Mouse (Mus musculus) lung, postnatal 36 days (tissue): ENCODE results near the gene Zfp280d.
A peak's percentile ranks its signal among the peaks of the same experiment; 100 is the strongest.

Source experiments
- DNase-seq: peaks from one replicate; pipeline ENCODE4 v3.0.0; 2022; ENCODE audit warnings: mixed read lengths

The Zfp280d gene

DNA sequence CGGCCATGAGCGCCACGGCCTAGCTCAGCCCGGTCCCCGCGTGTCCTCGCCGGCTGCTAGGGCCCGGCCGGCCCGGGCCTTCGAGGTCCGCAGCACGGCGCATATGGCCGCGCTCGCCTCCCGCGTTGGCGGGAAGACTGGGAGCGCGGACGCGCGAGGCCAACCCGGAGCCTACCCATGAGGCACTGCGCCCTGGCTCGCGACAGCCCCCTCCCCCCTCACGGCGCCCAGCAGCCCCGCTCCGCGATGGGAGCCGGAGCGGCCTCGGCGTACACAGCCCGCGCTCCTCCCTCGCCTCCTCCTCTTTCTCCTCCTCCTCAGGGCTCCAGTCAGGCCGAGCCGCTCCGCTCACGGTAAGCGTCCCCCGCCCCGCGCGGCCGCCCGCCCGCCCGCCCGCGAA is at the start of gene Zfp280d:
Gene Zfp280d, plus strand, starts transcription at position 184 of the 400 bp plus-strand sequence.
- DNase-seq, result peak; percentile 96

DNA sequence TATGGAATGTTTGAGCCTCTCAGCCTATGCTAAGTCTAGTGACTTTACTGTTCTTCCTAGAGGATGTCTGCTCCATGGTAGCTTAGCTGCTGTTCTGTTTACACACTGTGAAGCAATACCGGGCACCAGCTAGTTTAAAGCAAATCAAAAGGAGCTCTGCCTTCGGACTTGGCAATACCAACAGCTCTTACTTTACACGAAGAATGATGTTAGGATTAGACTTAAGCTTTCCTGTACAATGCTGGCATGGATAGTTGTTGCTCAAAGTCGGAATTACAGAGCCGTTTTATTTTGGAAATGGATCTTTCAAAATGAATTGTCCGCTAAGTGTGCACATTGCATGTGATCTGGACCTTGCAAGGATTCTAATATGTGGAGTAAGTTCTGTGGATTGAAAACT is 48.1 kb upstream of the Zfp280d start:
- DNase-seq, result peak; percentile 6

- DNase-seq, result no peak
Measured at GRCm38 (mm10) chr9:72252656-72253055, 22.0 kb upstream of the Zfp280d start.

- peak; percentile 58 for DNase-seq
Measured at GRCm38 (mm10) chr9:72255227-72255626, 19.4 kb upstream of the Zfp280d start.

DNA sequence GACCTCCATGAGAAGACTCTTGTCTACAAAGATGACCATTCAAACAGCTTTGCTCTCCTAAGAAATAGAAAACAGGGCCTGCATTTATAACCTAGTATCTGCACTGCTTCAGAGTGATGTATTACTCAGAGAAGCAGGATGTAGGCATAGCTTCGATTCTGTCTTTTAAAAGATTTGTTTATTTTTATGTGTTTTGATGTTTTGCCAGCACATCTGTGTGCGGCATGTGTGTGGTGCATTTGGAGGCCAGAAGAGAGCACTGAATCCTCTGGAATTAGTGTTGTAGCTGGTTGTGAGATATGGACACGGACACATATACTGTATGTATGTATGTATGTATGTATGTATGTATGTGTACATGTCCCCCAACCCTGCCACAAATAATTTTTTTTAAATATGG is 18.0 kb upstream of the Zfp280d start:
- no peak for DNase-seq

GRCm38 (mm10) chr9:72260337-72260736 is 14.3 kb upstream of the Zfp280d start:
- peak; percentile 79 for DNase-seq

- DNase-seq, result no peak
Measured at GRCm38 (mm10) chr9:72264859-72265258, 9.8 kb upstream of the Zfp280d start.

DNA sequence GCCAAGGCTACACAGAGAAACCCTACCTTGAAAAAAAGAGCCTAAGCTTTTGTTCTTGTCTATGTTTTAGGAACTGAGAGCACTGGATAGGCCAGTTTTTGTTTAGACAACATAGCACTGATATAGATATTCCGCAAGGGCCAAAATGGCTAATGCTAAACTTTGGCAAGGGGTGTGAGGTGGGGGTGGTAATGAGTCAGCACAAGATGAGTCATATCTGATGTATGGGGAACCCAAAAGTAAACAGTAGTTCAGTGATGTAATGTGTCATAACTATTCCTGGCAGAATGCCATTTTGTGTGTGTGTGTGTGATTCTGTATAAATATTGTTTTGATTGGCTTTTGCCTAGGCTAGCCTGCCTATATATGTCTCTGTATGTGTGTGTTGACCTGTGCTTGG is 4.5 kb upstream of the Zfp280d start:
- DNase-seq, result no peak

- DNase-seq, result no peak
Measured at GRCm38 (mm10) chr9:72273646-72274410, 832 bp upstream of the Zfp280d start.

DNA sequence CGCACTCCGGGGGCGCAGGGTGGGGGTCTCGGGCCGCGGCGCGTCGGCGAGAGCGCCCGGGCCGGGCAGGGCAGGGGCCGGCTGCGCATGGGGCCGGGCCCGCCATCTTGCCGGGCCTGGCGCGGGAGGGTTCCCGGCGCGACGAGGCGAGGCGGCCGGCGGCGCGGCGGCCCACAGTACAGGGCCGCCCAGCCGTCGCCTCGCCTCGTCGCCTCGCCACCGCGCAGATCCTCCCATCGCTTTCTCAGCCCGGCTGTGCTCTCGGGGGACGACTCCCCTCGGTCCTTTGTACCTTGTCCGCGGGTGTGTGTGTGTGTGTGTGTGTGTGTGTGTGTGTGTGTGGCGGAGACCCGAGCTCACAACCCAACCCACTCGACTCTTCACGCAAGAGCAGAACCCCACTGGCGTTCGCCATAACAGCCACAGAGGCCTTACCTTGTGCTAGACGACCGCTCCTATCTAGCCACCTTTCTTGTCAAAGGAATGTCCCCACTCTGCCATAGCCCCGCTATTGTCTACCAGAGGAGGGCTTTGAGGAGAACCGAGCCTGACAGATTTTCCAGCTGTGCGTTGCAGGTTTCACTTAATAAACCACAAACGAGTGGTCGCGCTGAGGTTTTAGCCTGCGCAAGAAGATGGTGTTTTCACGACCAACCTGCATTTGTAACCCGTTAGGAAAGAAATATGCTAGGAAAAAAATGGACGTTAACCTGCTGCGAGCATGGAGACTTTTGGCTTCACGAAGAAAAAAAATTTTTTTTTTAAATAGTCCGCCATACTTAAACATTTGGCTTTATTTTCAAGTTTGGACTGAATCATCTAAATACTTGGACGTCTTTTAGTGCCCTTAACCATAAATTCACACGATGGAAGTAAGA is 680 bp downstream of the Zfp280d start:
- peak; percentile 54 for DNase-seq

GRCm38 (mm10) chr9:72275979-72276500 is 1.4 kb downstream of the Zfp280d start:
- DNase-seq, result no peak

DNA sequence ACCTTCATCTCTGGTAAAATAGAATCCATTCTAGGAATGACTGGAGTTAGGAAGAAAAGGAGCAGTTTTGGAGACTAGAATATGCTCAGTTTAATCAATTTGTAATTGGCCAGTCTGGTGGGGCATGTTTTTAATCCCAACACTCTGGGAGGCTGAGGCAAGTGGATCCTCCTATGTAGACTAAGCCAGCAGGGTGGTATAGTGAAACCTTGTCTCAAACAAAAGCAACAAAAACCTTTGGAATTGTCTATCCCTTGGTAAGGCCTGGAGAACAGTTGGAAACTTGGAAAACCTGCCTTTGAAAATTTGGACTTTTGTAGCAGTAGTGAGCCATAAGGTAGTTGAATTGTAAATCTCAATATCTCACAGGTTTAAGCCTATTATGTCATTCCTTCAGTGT is 2.3 kb downstream of the Zfp280d start:
- no peak for DNase-seq

GRCm38 (mm10) chr9:72279943-72280342 is 5.3 kb downstream of the Zfp280d start:
- DNase-seq, result no peak

DNA sequence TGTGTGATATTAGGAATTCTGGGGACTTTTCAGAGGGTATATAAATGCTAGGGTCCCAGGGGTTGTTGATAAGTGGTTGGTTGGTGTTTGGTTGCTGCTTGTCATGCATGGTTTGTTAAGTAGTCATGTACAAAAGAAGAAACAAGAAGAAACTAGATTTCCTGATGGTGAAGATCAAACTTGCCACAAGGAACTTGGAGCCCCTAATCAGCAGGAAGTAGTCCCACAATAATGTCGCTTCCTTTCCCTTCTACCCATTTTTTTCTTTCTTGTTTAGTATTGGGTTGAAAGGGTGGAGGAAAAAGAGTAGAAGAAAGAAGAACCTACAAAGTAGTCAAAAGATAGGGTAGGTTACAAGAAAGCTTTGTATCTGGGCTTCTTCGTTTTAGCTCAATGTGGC is 13.0 kb downstream of the Zfp280d start:
- no peak for DNase-seq

DNA sequence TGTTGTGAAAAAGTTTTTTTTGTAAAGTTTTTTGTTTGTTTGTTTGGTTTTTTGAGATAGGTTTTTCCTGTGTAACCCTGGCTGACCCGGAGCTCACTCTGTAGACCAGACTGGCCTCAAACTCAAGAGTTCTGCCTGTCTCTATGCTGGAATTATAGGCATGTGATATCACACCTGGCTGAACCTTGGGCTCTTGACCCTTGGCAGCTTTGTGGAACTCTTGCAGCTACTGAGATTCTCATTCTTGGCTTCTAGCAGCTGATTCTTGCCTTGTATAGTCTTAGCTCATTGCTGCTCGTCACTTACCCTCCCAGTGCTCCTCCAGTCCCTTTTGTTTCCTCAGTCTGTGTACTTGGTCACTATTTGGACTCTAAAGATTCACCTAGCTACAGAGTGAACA is 13.6 kb downstream of the Zfp280d start:
- peak; percentile 50 for DNase-seq

DNA sequence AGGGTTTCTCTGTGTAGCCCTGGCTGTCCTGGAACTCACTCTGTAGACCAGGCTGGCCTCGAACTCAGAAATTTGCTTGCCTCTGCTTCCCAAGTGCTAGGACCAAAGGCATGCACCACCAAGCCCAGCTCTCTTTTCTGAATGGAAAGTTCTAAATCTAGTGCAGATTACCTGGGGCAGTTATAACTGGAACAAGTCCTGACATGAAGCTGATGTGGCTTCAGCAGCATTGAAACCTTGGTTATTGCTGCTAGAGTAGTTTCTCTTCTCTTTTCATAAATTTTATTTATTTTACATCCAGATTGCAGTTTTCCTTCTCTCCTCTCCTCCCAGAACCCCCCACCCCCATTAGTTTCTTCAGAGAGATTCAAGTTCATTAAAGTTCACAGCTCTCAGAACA is 14.4 kb downstream of the Zfp280d start:
- DNase-seq, result no peak

DNA sequence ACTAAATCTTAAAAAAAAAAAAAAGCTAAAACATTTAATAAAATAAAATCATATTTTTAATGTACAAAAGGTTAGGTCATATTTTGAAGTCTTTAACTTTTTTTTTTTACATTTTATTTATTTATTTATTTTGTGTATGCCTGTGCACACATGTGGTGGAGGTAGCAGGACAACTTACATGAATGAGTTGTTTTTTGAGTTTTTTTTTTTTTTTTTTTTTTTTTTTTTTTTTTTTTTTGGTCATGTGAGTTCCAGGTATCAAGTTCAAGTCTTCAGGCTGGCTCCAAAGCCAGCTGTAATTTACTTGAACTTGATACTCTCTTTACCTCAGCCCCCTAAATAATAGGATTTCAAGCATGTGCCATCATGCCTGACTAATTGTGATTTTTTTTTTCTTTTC is 19.4 kb downstream of the Zfp280d start:
- no peak for DNase-seq

DNA sequence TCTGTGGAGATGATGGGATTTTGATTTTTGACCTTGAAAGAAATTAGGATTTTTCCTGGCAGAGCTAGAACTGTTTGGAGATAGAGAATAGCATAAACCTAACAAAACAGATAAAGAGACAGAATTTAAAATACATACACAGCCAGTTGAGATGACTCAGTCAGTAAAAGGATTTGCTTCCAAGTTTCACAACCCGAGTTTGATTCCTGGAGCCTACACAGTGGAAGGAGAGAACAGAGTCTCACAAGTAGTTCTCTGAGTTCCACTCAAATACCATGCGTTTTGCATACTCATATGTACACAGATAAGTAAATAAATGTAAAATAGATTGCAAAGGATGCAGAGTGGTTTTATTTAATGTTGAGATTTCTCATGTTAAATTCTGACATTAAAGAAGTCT is 35.1 kb downstream of the Zfp280d start:
- DNase-seq, result no peak

DNA sequence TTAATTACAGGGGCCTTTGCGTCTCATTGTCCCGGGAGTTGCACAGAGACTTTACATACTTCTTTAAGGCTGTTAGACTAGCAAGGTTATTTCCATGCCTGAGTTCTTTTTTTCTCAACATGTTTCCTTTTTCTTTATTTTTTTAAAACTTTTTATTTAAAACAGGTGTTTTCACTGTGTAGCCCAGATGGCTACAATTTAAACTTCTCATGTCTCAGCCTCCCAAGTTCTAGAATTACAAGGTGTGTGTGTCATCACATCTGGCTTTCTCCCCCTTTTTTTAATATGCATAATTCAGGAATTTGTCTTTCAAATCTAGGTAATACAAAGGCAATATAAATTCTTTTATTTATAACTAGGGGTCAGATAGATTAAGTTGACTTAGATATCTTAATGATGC is 58.6 kb downstream of the Zfp280d start:
- DNase-seq, result no peak

DNA sequence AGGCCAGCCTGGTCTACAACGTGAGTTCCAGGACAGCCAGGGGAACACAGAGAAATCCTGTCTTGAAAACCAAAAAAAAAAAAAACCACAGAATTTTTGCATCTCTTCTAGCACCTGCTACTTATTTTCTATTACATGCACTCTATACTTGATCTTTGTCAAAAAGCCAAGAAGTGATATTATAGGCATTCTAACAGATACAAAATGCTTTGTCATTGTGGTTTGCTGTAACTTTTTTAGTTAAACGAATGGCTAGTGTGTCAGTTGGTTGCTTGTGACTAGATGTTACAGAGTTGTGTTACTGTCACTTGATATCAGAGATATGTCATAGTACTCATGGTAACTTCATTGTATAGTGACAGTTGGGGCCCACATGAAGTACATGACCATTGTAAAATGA is 61.4 kb downstream of the Zfp280d start:
- DNase-seq, result no peak

DNA sequence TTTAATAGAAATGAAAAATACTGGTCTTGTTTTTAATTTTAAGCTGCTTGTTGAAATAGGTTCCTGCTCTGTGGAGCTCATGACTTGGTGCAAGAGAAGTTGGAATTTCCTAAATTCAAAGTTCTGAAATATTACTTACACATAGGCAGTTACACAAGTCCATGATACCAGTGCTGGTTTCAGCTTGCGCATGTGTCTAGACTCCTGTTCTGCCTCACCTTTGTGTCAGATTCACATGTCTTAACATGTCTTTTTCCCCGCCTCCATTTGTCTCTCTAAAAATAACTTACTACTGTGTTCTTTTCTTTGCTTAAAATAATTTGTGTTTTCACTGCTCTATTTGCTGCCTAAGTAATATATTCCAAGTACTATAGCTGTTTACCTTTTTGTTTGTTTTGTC is 64.5 kb downstream of the Zfp280d start:
- DNase-seq, result no peak

GRCm38 (mm10) chr9:72343844-72344243 is 69.2 kb downstream of the Zfp280d start:
- DNase-seq, result no peak

- DNase-seq, result no peak
Measured at GRCm38 (mm10) chr9:72372359-72372758, 97.7 kb downstream of the Zfp280d start.

DNA sequence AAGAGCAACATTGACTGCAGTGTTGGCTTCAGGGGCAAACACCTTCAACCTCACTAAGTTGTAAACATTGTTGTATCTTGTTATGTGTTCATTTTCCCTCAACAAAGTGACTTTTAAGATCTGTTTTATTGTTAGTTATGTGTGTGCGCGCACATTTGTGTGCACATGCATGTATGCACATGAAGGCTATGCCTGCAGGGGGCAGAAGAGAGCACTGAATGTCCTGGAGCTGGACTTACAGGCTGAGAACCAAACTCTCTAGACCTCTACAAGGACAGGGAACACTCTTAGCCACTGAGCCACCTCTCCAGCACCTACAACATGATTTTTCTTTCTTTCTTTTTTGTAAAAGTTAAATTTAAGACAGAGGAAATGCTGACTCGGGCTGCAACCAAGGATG is 99.4 kb downstream of the Zfp280d start:
- peak; percentile 3 for DNase-seq
